Mouse (Mus musculus): Measurements from ENCODE around the gene Sowahb. TPM values are rescaled to one million over a fixed set of nuclear protein-coding genes. Genes with fewer than 3 reads are reported as not detected.
"Not testable (repeated sequence)": the region's sequence is repeated elsewhere in the genome, so short reads cannot be mapped to it uniquely, and the experiment has no call there.

Sowahb gene
- polyA plus RNA-seq, 1 experiment from 2014 or later, result 0.03 TPM

DNA sequence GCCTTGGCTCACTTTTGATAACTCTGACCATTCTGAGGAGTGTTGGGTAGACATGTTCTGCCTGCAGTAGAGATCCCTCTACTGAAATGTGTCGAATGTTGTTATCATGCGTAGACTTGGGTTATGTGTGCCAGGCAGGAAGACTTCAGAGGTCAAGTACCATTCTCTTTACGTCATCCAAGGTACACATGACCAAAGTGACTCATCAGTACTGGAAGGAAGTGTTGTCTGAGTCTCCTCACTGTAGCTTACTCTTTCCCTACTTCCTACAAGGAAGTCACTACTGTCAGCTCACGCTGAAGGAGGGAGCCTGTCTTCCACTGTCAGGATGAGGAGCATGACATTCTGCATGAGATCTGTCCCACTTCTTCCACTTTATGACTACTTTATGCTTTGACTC is 12.2 kb downstream of the Sowahb start:
- no peak for DNase-seq (ENCODE audit: low spot score, missing footprints)
- 94% methylated on average over 4 of the region's 4 CpGs for WGBS

DNA sequence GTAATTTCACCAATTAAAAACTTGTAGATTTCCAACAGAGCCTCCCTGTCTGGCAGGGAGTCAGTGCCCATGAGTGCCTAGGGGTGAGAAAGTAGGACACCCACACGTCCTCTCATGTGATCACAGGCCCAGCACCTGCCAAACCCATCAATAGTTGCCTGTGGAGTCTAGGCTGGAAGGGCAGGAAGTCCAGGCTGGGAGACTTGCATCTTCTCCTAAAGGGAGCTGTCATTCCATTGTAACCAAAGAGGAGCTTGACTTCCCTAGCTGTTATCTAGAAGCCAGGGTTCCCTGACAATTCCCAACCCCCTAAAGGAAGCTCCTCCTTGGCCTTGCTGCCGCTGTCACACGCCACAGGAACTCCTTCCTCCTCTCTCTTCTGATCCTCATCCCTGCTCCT is 14.0 kb downstream of the Sowahb start:
- 40% methylated on average over 3 of the region's 3 CpGs for WGBS
- H3K4me2 ChIP-seq, result no peak overlapping the region
- DNase-seq (ENCODE audit: low spot score, missing footprints), result no peak
- H3K36me3 ChIP-seq (ENCODE audit: control insufficient read depth, insufficient read depth, low read length), result no peaks in the 10 kb centered on the region
- no peak overlapping the region for H3K4me3 ChIP-seq (ENCODE audit: low read depth, low read length)
- no peaks in the 10 kb centered on the region for H3K9me3 ChIP-seq (ENCODE audit: control insufficient read depth, low read length)
- no peaks in the 10 kb centered on the region for H3K27me3 ChIP-seq (ENCODE audit: control insufficient read depth, insufficient read depth, low read length)
- H3K9ac ChIP-seq (ENCODE audit: low read length), result no peak overlapping the region
- H3K4me1 ChIP-seq (ENCODE audit: control insufficient read depth, insufficient read depth, low read length), result no peaks in the 10 kb centered on the region
- no peak for ATAC-seq (ENCODE audit: low FRiP score)
- H3K27ac ChIP-seq (ENCODE audit: low read depth, low read length), result no peak overlapping the region

More for the DNA sequence above, 12.2 kb downstream of the Sowahb start:
- no peak overlapping the region for H3K4me2 ChIP-seq
- no peaks in the 10 kb centered on the region for H3K9me3 ChIP-seq (ENCODE audit: control insufficient read depth, low read length)
- no peaks in the 10 kb centered on the region for H3K36me3 ChIP-seq (ENCODE audit: control insufficient read depth, insufficient read depth, low read length)
- no peaks in the 10 kb centered on the region for H3K4me1 ChIP-seq (ENCODE audit: control insufficient read depth, insufficient read depth, low read length)
- H3K9ac ChIP-seq (ENCODE audit: low read length), result no peak overlapping the region
- H3K4me3 ChIP-seq (ENCODE audit: low read depth, low read length), result no peak overlapping the region
- H3K27me3 ChIP-seq (ENCODE audit: control insufficient read depth, insufficient read depth, low read length), result no peaks in the 10 kb centered on the region
- H3K27ac ChIP-seq (ENCODE audit: low read depth, low read length), result no peak overlapping the region
- no peak for ATAC-seq (ENCODE audit: low FRiP score)

DNA sequence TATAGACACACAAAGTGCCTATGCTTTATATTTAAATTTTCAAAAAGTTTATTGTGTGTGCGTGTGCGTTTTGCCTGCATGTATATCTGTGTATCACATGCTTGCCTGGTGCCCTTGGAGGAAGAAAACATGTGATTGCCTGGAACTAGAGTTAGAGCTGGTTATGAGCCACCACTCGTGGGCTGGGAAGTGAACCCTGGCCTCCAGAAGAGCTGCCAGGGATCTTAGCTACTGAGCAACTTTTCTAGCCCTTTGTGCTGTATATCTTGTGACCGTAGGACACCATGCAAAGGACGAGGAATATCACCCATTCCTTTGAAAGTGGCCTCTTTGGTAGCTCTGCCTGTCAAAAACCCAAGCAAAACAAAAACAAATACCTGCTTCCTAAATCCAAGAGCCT is 14.4 kb downstream of the Sowahb start:
- Histone ChIP-seq H3K4me2 (no peak overlapping the region), H3K27ac (ENCODE audit: low read depth, low read length) (no peak overlapping the region), H3K36me3 (ENCODE audit: control insufficient read depth, insufficient read depth, low read length) (no peaks in the 10 kb centered on the region), H3K4me3 (ENCODE audit: low read depth, low read length) (no peak overlapping the region), H3K4me1 (ENCODE audit: control insufficient read depth, insufficient read depth, low read length) (no peaks in the 10 kb centered on the region), H3K27me3 (ENCODE audit: control insufficient read depth, insufficient read depth, low read length) (no peaks in the 10 kb centered on the region), H3K9ac (ENCODE audit: low read length) (no peak overlapping the region), H3K9me3 (ENCODE audit: control insufficient read depth, low read length) (no peaks in the 10 kb centered on the region)
- 89% methylated on average over 5 of the region's 5 CpGs for WGBS
- DNase-seq (ENCODE audit: low spot score, missing footprints), result no peak
- no peak for ATAC-seq (ENCODE audit: low FRiP score)

DNA sequence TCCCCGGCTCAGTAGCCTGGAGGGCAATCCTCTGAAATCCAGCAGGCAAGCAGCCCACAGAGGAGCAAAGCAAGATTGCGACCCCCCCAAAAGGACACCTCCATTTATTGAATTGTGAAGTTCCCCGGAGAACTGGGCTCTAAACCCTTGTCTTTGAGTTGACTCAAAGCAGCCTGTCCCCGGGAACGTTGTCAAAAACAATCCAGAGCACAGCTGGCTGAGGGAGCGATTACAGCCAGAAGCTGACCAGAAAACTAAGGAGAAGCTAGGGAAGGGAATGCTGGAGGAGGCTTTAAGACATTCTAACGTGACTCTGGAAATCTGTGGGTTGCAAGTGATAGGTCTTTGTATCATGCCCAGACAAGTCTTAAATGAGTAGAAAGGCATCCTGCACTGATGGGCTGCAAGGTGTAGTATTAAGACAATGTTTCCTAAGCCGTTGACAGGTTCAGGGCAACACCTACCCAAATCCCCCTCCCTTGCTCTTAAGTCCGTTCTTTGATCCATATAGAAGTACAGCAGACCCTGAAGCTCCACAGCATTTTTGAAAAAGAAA is 17.6 kb downstream of the Sowahb start:
- no peak for ATAC-seq (ENCODE audit: low FRiP score)
- no peak overlapping the region for H3K27ac ChIP-seq (ENCODE audit: low read depth, low read length)
- H3K27me3 ChIP-seq (ENCODE audit: control insufficient read depth, insufficient read depth, low read length), result no peaks in the 10 kb centered on the region
- no peak overlapping the region for H3K9ac ChIP-seq (ENCODE audit: low read length)
- no peak overlapping the region for H3K4me2 ChIP-seq
- 65% methylated on average over 9 of the region's 9 CpGs for WGBS
- DNase-seq (ENCODE audit: low spot score, missing footprints), result no peak
- H3K36me3 ChIP-seq (ENCODE audit: control insufficient read depth, insufficient read depth, low read length), result no peaks in the 10 kb centered on the region
- 0 out of 2 replicates have a peak, but pooled peaks cover 3% of the 10 kb centered on the region for H3K4me1 ChIP-seq (ENCODE audit: control insufficient read depth, insufficient read depth, low read length)
- H3K9me3 ChIP-seq (ENCODE audit: control insufficient read depth, low read length), result no peaks in the 10 kb centered on the region
- no peak overlapping the region for H3K4me3 ChIP-seq (ENCODE audit: low read depth, low read length)

DNA sequence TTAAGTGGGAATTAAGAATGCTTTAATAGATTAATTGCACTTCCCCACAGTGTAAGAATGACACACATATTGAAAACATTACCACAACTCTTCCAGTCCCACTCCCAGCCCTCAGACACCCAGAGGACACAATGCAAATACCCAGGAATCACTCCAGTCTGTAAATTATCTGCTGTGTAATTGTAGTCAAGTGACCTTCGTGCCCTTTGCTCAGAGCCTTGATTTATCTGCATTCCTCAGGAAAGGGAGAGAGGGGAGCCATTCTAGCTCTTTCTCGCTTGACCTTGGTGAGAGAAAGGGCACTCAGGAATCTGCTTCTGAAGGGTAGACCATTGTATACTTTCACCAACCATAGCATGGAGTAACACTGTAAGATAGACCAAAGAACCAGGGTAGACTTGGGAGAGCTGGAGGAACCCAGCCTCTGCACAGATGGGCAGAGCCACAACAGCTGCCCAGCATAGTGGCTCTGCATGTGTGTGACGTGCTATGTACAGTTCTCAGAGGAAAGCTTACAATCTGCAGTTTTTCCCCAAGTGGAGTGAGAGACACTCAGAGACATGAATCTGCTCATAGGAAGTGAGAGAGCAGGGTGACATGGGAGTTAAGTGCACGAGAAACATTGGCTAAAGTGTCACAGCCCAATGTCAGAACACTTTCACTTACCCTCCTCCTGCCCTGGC is 18.2 kb downstream of the Sowahb start:
- Histone ChIP-seq H3K4me3 (ENCODE audit: low read depth, low read length) (no peak overlapping the region), H3K4me2 (no peak overlapping the region), H3K9ac (ENCODE audit: low read length) (no peak overlapping the region), H3K27ac (ENCODE audit: low read depth, low read length) (no peak overlapping the region), H3K36me3 (ENCODE audit: control insufficient read depth, insufficient read depth, low read length) (no peaks in the 10 kb centered on the region), H3K27me3 (ENCODE audit: control insufficient read depth, insufficient read depth, low read length) (no peaks in the 10 kb centered on the region), H3K4me1 (ENCODE audit: control insufficient read depth, insufficient read depth, low read length) (0 out of 2 replicates have a peak, but pooled peaks cover 3% of the 10 kb centered on the region), H3K9me3 (ENCODE audit: control insufficient read depth, low read length) (no peaks in the 10 kb centered on the region)
- DNase-seq (ENCODE audit: low spot score, missing footprints) (no peak), ATAC-seq (ENCODE audit: low FRiP score) (no peak)
- 57% methylated on average over 4 of the region's 4 CpGs for WGBS

DNA sequence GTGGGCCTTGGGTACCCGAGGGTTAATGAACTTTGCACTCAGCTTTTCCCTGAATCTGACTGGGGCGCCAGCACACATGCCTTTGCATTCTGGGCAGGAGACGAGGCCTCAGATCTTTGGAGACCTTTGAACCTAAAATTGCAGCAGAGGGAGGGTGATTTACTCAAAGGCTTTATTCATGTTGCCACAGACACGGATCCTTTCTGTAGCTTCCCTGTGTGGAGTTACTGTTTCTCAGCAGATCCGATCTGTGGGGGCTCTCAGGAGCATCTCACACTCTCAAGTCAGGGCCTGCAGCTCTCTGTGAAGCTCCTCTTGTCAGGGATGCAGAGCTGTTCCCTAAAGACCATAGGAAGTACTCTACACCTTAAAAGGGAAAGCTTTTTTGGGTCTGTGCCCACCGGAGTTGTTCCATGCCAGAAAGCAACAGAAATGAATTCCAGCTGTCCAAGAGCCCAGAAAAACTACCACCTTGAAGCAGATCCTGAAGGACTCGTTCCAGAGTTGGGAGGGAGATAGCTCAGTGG is 20.0 kb downstream of the Sowahb start:
- Histone ChIP-seq H3K27me3 (ENCODE audit: control insufficient read depth, insufficient read depth, low read length) (no peaks in the 10 kb centered on the region), H3K4me1 (ENCODE audit: control insufficient read depth, insufficient read depth, low read length) (0 out of 2 replicates have a peak, but pooled peaks cover 3% of the 10 kb centered on the region), H3K27ac (ENCODE audit: low read depth, low read length) (no peak overlapping the region), H3K4me3 (ENCODE audit: low read depth, low read length) (no peak overlapping the region), H3K4me2 (no peak overlapping the region), H3K9me3 (ENCODE audit: control insufficient read depth, low read length) (no peaks in the 10 kb centered on the region), H3K9ac (ENCODE audit: low read length) (no peak overlapping the region), H3K36me3 (ENCODE audit: control insufficient read depth, insufficient read depth, low read length) (no peaks in the 10 kb centered on the region)
- ATAC-seq (ENCODE audit: low FRiP score) (no peak), DNase-seq (ENCODE audit: low spot score, missing footprints) (no peak)
- WGBS, result 32% methylated on average over 7 of the region's 7 CpGs

DNA sequence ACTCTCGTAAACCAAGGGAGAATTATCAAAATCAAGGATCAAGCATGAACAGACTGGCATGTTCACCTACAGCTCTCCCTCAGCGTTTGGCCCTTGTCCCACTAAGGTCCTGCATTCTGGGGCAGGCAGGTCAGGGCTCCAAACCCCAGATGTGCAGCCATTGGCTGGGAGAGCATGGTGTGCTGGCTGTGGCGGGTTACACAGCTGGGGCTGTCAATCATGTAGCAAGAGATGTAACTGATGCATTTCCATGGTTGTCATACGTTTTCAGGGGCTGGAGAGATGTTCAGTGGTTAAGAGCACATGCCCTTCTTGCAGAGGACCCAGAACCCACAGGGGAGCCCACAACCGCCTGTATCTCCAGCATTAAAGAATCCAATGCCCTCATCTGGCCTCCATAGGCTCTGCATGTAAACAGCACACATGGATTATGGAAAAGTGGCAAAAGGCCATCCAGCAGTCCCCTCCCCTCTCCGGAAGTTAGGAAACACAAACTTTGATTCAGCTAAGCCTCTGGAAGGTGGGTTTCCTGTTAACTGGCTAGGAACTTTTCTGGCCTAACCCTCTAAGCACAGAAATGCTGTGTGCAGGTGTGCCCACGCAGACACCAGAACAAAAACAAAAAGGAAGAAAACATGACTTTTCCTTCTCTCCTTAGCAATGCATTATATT is 22.6 kb downstream of the Sowahb start:
- Histone ChIP-seq H3K27me3 (ENCODE audit: control insufficient read depth, insufficient read depth, low read length) (no peaks in the 10 kb centered on the region), H3K9ac (ENCODE audit: low read length) (no peak overlapping the region), H3K4me1 (ENCODE audit: control insufficient read depth, insufficient read depth, low read length) (0 out of 2 replicates have a peak, but pooled peaks cover 3% of the 10 kb centered on the region), H3K27ac (ENCODE audit: low read depth, low read length) (no peak overlapping the region), H3K36me3 (ENCODE audit: control insufficient read depth, insufficient read depth, low read length) (no peaks in the 10 kb centered on the region), H3K4me3 (ENCODE audit: low read depth, low read length) (no peak overlapping the region), H3K9me3 (ENCODE audit: control insufficient read depth, low read length) (no peaks in the 10 kb centered on the region), H3K4me2 (no peak overlapping the region)
- no peak for ATAC-seq (ENCODE audit: low FRiP score)
- WGBS, result 59% methylated on average over 7 of the region's 7 CpGs
- peak; percentile 81 for DNase-seq (ENCODE audit: low spot score, missing footprints)

DNA sequence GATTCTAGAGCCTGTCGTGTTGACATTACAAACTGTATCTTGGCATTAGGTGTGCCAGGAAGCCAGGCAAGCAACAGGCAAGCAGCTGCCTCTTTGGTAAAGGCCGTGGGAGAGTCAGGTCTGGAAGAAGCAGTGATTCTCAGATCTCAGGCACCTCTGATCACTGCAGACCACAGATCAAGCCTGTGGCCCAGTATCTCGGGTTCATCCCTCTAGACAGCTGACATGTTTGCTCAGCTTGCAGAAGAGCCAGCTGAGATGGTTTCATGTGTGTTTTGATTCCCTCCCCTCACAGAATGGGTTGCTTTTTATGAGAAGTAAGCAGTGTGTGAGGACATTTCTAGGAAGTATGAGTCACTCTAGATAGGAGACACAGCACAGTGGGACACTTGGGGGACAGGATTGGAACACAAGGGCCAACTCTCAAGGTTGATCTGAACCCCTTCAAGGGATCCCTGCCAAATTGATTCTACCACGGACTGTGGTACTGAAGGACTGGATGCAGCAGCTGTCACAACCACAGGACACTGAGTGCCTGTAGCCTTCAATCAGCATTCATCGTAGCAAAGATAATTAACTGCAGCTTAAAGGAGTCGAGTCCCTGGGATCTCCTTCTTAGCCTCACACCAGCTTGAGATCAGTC is 24.7 kb downstream of the Sowahb start:
- WGBS, result 75% methylated on average over 6 of the region's 6 CpGs
- ATAC-seq (ENCODE audit: low FRiP score) (no peak), DNase-seq (ENCODE audit: low spot score, missing footprints) (no peak)
- Histone ChIP-seq H3K4me2 (no peak overlapping the region), H3K4me1 (ENCODE audit: control insufficient read depth, insufficient read depth, low read length) (0 out of 2 replicates have a peak, but pooled peaks cover 3% of the 10 kb centered on the region), H3K4me3 (ENCODE audit: low read depth, low read length) (no peak overlapping the region), H3K9ac (ENCODE audit: low read length) (no peak overlapping the region), H3K36me3 (ENCODE audit: control insufficient read depth, insufficient read depth, low read length) (no peaks in the 10 kb centered on the region), H3K27ac (ENCODE audit: low read depth, low read length) (no peak overlapping the region), H3K9me3 (ENCODE audit: control insufficient read depth, low read length) (no peaks in the 10 kb centered on the region), H3K27me3 (ENCODE audit: control insufficient read depth, insufficient read depth, low read length) (no peaks in the 10 kb centered on the region)

DNA sequence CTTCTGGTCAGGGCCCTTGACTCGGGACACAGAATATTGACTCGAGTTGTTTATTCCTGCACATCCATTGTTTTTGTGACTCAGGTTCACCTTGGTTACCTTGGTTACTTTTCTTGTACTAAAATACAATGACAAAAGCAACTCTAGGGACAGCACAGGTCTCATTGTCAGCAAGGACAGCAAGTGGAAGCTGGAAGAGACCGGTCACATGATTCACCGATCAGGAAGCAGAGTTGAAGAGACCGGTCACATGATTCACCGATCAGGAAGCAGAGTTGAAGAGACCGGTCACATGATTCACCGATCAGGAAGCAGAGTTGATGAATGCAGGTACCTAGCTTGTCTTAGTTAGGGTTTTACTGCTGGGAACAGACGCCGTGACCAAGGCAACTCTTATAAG is 25.6 kb downstream of the Sowahb start:
- H3K9me3 ChIP-seq (ENCODE audit: control insufficient read depth, low read length); DNase-seq (ENCODE audit: low spot score, missing footprints); H3K27ac ChIP-seq (ENCODE audit: low read depth, low read length); H3K9ac ChIP-seq (ENCODE audit: low read length); H3K4me2 ChIP-seq; H3K4me3 ChIP-seq (ENCODE audit: low read depth, low read length); H3K36me3 ChIP-seq (ENCODE audit: control insufficient read depth, insufficient read depth, low read length); H3K27me3 ChIP-seq (ENCODE audit: control insufficient read depth, insufficient read depth, low read length); H3K4me1 ChIP-seq (ENCODE audit: control insufficient read depth, insufficient read depth, low read length); ATAC-seq (ENCODE audit: low FRiP score): not testable (repeated sequence)
- WGBS, result 96% methylated on average over 10 of the region's 10 CpGs

All from midbrain, embryonic 11.5 days (tissue).